Mouse (Mus musculus) bone marrow macrophage, adult 2 months (primary cell): ENCODE data around the gene Fezf1.

ENCODE experiments used
- CTCF ChIP-seq: IDR thresholded peaks from 2 replicates; pipeline ENCODE4 v1.5.1; 2012; ENCODE audit warnings: low read depth, mild to moderate bottlenecking, low read length, moderate library complexity
- POLR2A ChIP-seq: IDR thresholded peaks from 2 replicates; pipeline ENCODE4 v1.6.1; 2012; ENCODE audit warnings: mild to moderate bottlenecking, low read depth, low read length, borderline replicate concordance

GRCm38 (mm10) chr6:23288752-23289151 is 40.6 kb upstream of the Fezf1 start:
- no peak for TF ChIP-seq CTCF
- TF ChIP-seq POLR2A = no peak
